Mouse (Mus musculus) liver, embryonic 14.5 days (tissue): ENCODE measurements around the gene Zfp579.

Source experiments
- CTCF ChIP-seq: IDR thresholded peaks from 2 replicates; pipeline ENCODE4 v1.5.1; 2016; ENCODE audit warnings: antibody characterized with exemption, low read depth, control low read depth
- EP300 ChIP-seq: IDR thresholded peaks from 2 replicates; pipeline ENCODE4 v1.6.1; 2016; ENCODE audit warnings: antibody characterized with exemption, low read depth

DNA sequence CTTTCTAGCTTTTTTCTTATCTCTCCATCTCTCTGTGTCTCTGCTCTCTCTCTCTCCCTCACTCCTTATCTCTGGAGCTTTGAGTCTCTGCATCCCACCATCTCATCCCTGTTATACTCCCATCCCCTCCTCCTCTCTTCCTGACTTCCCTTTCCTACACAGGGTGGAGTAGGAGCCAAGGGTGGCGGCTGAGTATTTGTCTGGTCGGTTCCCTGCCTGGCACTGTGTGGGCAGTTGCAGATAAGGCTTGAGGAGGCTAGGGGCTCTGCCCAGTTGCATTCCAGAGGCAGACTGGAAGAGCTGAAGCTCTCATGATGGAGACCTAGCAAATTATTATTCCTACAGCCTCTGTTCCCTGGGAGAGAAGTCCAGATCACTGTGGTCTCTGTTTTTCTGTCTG is 7.7 kb downstream of the Zfp579 start:
- TF ChIP-seq CTCF (no peak), EP300 (no peak)
